Mouse (Mus musculus): ENCODE measurements around the gene Gstcd.

DNA sequence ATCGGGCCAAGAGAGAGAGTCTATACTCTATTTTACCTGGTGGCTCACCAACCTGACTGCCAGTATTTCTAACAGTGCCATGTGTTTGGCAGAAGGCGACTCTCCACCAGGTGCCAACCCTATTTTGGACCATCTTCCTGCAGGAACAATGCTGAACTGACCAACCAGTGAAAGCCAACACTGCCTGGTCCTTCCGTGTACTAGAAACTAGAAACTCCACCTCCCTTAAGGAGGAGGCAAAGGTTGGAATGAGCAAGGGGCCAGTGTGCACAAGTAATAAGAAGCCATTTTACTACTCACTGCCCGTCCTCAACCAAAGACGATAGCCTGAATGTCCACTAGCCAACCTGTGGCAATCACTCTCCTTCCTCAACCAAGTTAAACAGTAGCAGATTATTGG lies 145.7 kb downstream of the Gstcd start:
- TF ChIP-seq CTCF (IDR thresholded peaks at IDR 0.05; ENCODE audit: extremely low read depth, insufficient read depth, low read length) = no peak
- no peak for TF ChIP-seq POLR2A (IDR thresholded peaks at IDR 0.05; ENCODE audit: extremely low read depth, insufficient read depth, low read length)

All from cortical plate, adult 2 months (tissue).